Mouse (Mus musculus): ENCODE data around the gene BC049715.
"Not testable (repeated sequence)": the region's sequence is repeated elsewhere in the genome, so short reads cannot be mapped to it uniquely, and the experiment has no call there.

Gene BC049715

GRCm38 (mm10) chr6:136850267-136850666 is 22.8 kb downstream of the BC049715 start:
- in situ Hi-C loops (cut with MseI, MboI), result no loop called here

GRCm38 (mm10) chr6:136852348-136852747 is 24.9 kb downstream of the BC049715 start:
- in situ Hi-C loops (cut with MseI, MboI), result no loop called here

- in situ Hi-C loops (cut with MseI, MboI), result no loop called here
Measured at GRCm38 (mm10) chr6:136852762-136853161, 25.3 kb downstream of the BC049715 start.

- in situ Hi-C loops (cut with MseI, MboI), result no loop called here
Measured at GRCm38 (mm10) chr6:136854361-136854781, 26.9 kb downstream of the BC049715 start.

- in situ Hi-C loops (cut with MseI, MboI), result no loop called here
Measured at GRCm38 (mm10) chr6:136855183-136855582, 27.8 kb downstream of the BC049715 start.

GRCm38 (mm10) chr6:136856071-136856636 is 28.7 kb downstream of the BC049715 start:
- in situ Hi-C loops (cut with MseI, MboI), result no loop called here

GRCm38 (mm10) chr6:136857186-136857872 is 29.9 kb downstream of the BC049715 start, which contains the start of gene Art4:
Art4 (minus strand) TSS chr6:136857733.
- in situ Hi-C loops (cut with MseI, MboI), result no loop called here

- in situ Hi-C loops (cut with MseI, MboI), result no loop called here
Measured at GRCm38 (mm10) chr6:136857873-136858260, 30.4 kb downstream of the BC049715 start.

GRCm38 (mm10) chr6:136858420-136858819 is 31.0 kb downstream of the BC049715 start:
- in situ Hi-C loops (cut with MseI, MboI), result no loop called here

- in situ Hi-C loops (cut with MseI, MboI), result loop anchor here (5.0 to 10.0 kb wide), 3 partner anchors 61 to 106 kb away; partner anchors contain the start of genes Erp27 (in 1 of the 2) and Pde6h (in 1 of the 2)
Measured at GRCm38 (mm10) chr6:136861020-136861419, 33.6 kb downstream of the BC049715 start.

- in situ Hi-C loops (cut with MseI, MboI), result loop anchor here in 1 of 2 experiments (10.0 kb wide), 1 partner anchor 99 kb away; no protein-coding TSS in a partner anchor
Measured at GRCm38 (mm10) chr6:136865360-136865759, 37.9 kb downstream of the BC049715 start.

- in situ Hi-C loops (cut with MseI, MboI), result loop anchor here in 1 of 2 experiments (10.0 kb wide), 1 partner anchor 99 kb away; no protein-coding TSS in a partner anchor
Measured at GRCm38 (mm10) chr6:136866150-136866549, 38.7 kb downstream of the BC049715 start.

GRCm38 (mm10) chr6:136868921-136869320 is 41.5 kb downstream of the BC049715 start:
- in situ Hi-C loops (cut with MseI, MboI), result loop anchor here in 1 of 2 experiments (10.0 kb wide), 1 partner anchor 96 kb away; no protein-coding TSS in a partner anchor

GRCm38 (mm10) chr6:136874599-136874998 is 47.2 kb downstream of the BC049715 start:
- in situ Hi-C loops (cut with MseI, MboI), result no loop called here

GRCm38 (mm10) chr6:136875670-136876069 is 48.2 kb downstream of the BC049715 start, which contains the start of gene Mgp:
Mgp (minus strand) TSS chr6:136875823.
- in situ Hi-C loops (cut with MseI, MboI), result no loop called here

GRCm38 (mm10) chr6:136881678-136882077 is 54.3 kb downstream of the BC049715 start:
- in situ Hi-C loops (cut with MseI, MboI), result no loop called here

- in situ Hi-C loops (cut with MseI, MboI), result no loop called here
Measured at GRCm38 (mm10) chr6:136883431-136883915, 56.0 kb downstream of the BC049715 start.

- in situ Hi-C loops (cut with MseI, MboI), result no loop called here
Measured at GRCm38 (mm10) chr6:136883961-136884360, 56.5 kb downstream of the BC049715 start.

- in situ Hi-C loops (cut with MseI, MboI), result not testable (repeated sequence)
Measured at GRCm38 (mm10) chr6:136884766-136885165, 57.3 kb downstream of the BC049715 start.

GRCm38 (mm10) chr6:136887854-136888253 is 60.4 kb downstream of the BC049715 start:
- in situ Hi-C loops (cut with MseI, MboI), result no loop called here

GRCm38 (mm10) chr6:136889067-136889466 is 61.6 kb downstream of the BC049715 start:
- in situ Hi-C loops (cut with MseI, MboI), result no loop called here

- in situ Hi-C loops (cut with MseI, MboI), result no loop called here
Measured at GRCm38 (mm10) chr6:136889554-136889953, 62.1 kb downstream of the BC049715 start.
